Mouse (Mus musculus): ENCODE data around the gene Flot2.
A peak's percentile ranks its signal among the peaks of the same experiment; 100 is the strongest.
"Not testable (repeated sequence)": the region's sequence is repeated elsewhere in the genome, so short reads cannot be mapped to it uniquely, and the experiment has no call there.

Flot2 gene

DNA sequence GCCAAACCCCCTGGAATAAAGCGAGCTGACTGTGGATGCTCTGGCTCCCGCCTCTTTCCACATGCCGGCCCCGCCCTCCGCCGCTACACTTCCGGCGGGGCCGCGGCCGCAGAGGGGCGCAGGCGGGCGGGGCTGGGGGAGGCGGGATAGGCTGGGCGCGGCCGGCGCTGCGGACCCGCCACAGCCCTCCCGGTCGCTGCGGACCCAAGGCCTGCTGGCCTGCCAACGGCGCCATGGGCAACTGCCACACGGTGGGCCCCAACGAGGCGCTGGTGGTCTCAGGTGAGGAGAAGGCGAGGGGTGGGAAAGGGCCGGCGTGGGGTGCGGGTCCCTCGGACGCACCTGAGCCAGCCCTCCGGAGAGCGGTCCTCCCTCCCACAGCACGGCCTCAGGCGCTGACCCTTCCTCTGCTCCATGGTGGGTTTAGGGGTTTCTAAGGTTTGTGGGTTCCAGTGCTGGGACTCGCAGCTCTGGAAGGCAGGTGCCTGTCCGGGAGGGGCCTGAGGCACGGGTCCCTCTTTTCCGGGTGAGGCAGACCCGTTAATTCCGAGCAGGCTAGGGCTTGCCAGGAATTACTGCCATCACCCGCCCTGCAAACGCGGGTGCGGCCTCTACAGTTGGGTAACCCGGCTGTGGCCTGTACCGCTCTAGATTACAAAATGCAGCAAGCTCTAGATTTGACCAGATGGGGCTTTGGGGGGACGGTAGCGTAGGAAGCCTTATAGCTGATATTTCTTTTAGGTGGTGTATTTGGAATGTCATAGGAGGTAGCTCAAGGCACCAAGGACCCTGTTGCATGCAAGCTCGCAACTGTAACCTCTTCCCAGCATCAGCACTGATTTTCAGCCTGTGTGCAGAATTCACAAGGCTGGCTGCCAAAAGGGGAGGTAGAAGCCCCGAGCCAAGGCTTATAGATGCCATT is at the start of gene Flot2:
Gene Flot2 (plus strand): TSS at position 101 of the 922 bp plus-strand sequence.
- DNase-seq = peak; percentile 55

DNA sequence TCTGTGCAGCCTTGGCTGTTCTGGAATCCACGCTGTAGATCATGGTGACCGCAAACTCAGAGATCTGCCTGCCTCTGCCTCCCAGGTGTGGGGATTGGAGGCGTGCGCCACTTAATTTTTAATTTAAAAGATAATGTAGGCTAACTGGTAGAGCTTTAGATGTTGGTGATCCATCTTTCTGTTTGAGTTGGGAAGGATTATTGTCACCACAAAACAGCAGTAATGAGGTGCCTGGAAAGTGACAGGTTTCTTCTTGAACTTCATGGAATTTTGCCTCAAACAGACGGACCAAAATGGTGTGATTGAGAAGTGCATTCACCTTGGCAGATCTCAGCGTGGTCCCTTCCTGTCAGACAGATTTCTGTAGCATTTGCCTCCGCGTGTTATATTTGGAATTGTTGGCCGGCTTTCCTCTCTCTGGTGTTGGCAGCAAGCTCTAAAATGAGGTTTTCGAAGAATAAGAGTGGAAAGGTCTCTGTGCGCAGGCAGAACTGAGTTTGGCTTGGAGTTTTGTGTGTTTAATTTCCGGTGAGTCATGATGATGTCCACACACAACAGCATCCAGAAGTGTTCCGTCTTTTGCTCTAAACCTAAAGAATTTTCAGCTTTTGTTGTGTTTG is 48.5 kb upstream of the Flot2 start:
- peak; percentile 56 for DNase-seq

DNA sequence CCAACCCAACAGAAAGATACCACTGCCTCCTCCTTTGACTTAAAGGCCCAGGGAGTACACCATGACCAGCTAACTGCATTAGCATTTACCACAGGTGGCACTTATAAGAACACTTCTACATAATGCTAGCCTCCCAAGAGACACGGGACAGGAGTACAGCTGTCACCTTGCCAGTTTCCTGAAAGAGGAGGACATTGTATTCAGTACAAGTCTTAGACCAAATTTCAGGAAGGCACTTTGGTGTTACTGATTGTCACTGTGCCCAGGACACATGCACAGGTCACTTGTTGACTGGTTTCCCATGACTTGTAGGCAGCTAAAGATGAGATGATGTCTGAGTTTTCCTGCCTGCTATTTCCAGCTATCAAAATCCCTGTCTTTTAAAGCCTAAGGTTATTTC is 42.2 kb upstream of the Flot2 start:
- DNase-seq = no peak

DNA sequence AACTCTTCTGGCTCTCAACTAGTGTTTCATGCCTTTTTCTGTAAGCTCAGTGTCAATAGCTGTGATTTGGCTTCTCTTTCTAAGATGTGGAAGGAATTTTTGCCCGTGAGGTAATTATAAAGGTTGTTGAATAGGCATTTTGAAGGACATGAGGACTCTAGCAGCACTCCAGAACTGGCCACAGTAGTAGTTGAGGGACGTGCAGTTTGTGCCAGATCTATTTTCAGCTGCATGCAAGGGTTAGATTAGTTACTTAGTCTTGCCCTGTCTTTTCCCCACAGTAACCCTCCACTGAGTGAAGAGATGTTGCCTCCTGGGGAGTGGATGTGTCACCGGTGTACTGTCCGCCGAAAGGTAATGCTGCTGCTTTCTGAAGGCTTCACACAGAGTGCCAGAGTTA is 31.3 kb upstream of the Flot2 start:
- no peak for DNase-seq

DNA sequence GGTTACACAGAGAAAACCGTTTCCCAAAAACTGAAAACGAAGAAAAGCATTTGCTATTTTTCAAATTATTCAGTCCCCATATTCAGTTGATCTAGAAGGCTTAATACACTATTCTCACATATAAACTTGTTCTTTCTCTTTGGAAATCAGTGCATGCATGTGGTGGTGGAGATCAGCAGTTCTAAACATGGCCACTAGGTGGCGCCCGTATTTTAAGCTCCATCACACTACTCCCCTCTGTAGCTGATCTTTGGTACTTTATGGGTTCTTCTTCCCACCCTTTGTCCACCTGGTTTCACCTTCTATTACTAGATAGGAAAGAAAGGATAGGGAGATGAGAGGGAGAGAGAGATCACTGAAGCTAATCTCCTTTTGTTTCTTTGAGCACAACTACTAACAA is 18.1 kb upstream of the Flot2 start:
- DNase-seq = peak; percentile 48

GRCm38 (mm10) chr11:78023607-78024006 is 14.1 kb upstream of the Flot2 start:
- no peak for DNase-seq

DNA sequence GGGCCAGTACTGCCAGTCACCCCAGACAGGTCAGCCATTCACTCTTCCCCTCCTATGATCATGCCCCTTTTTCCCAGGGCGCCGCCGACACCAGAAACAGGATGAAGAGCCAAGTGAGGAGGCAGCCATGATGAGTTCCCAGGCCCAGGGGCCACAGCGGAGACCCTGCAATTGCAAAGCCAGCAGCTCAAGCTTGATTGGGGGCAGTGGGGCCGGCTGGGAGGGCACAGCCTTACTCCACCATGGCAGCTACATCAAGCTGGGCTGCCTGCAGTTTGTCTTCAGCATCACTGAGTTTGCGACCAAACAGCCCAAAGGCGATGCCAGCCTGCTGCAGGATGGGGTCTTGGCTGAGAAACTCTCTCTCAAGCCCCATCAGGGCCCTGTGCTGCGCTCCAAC is 8.5 kb upstream of the Flot2 start:
- DNase-seq = no peak

GRCm38 (mm10) chr11:78030600-78030999 is 7.1 kb upstream of the Flot2 start:
- DNase-seq = no peak

DNA sequence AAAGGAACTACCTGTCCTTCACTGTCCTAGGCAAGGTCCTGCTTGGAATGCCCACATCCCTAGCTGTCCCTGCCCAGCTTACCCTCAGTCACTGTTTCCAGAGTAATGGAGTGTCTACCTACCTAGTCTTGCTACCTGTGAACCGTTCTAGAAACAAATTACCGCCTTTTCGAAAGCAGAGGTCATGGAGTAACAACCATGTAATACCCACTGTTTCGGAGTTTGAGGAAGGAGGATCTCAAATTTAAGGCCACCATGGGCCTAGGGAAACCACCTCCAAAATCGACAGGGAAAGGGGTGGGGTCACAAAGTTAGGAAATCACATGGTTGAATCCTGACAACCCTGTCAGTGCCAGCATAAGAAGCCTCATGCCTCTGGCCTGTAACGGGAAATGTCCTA is 6.3 kb upstream of the Flot2 start:
- DNase-seq = no peak

- DNase-seq = peak; percentile 90
Measured at GRCm38 (mm10) chr11:78031947-78032808, 5.6 kb upstream of the Flot2 start, which contains the start of gene Dhrs13. TSS of gene Dhrs13 (plus strand) at chr11:78032280.

DNA sequence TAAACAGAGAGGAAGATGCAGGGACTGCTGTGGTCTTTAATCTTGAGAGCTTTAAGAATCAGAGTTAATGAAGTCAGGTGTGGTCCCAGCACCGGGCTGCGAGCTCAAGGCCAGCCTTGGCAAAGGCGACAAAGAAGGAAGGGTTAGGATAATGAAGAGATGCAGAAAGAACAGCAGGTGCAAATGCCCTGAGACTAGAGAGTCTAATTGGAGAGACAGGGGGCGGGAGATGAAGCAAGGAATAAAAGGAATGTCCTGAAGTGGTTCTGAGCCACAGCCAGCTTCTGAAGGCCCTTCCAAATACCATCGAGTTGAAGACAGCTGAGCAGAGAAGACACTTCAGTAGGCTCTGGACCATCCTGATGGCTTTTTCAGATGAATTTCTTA is 4.9 kb upstream of the Flot2 start:
- no peak for DNase-seq

DNA sequence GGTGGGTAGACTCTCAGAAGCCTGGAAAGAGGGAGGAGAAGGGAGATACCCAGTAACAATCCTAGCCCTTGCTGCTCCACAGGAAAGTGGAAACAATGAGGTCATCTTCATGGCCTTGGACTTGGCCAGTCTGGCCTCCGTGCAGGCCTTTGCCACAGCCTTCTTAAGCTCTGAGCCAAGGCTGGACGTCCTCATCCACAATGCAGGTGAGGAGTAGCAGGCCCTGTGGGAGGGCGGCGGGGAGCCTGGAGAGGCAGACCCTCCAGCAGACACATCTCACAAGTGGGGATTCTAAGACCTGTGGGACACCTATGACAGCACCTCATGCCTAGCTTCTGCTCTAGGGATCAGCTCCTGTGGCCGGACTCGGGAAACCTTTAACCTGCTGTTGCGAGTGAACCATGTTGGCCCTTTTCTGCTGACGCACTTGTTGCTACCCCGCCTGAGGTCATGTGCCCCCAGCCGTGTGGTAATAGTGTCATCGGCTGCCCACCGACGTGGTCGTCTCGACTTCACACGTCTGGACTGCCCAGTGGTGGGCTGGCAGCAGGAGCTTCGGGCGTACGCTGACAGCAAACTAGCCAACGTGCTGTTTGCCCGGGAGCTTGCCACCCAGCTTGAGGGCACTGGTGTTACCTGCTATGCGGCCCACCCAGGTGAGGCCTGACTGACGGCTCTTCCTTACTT is 3.7 kb upstream of the Flot2 start:
- peak; percentile 47 for DNase-seq

GRCm38 (mm10) chr11:78036791-78037190 is 940 bp upstream of the Flot2 start:
- DNase-seq = peak; percentile 41

DNA sequence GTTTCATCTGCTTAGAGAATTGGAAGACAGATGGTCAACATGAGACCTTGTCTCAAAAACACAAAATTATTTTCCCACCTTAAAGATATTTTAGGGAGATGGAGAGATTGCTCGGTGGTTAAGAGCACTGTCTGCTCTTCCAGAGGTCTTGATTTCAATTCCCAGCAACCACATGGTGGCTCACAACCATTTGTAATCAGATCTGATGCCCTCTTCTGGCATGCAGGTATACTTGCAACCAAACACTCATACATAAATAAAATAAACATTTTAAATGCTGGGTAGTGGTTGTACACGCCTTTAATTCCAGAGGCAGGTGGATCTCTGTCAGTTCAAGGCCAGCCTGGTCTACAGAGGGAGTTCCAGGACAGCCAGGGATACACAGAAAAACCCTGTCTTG is 3.1 kb downstream of the Flot2 start:
- no peak for DNase-seq

GRCm38 (mm10) chr11:78042290-78042870 is 4.6 kb downstream of the Flot2 start:
- not testable (repeated sequence) for DNase-seq

GRCm38 (mm10) chr11:78044758-78045251 is 7.1 kb downstream of the Flot2 start:
- peak; percentile 92 for DNase-seq

DNA sequence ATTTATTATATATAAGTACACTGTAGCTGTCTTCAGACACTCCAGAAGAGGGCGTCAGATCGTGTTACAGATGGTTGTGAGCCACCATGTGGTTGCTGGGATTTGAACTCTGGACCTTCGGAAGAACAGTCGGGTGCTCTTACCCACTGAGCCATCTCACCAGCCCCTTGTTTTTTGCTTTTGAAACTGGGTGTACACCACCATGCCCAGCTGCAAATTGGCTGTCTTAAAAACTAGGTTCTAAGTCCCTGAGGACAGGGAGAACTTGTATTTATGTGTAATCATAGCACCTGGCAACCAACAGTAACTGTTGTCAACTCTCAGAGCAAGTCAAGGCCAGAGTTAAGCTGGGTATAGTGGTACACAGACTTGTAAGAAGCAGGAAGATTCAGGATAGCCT is 10.9 kb downstream of the Flot2 start:
- not testable (repeated sequence) for DNase-seq

DNA sequence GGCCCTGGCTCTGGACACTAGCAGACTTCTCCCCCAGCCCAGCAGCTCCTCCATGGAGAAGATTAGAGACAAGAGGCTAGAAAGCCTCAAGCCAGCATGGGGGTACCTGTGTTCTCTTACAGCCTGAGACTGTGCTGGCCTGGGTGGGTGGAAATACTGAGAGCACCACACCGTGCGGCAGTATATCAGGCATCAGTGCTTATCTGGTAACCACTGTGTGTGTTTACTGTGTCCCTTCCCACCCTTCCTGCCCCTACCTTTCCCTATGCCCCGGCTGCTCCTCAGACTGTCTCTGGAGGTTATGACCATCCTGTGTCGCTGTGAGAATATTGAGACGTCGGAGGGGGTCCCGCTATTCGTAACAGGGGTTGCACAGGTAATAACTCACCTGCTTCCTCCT is 15.3 kb downstream of the Flot2 start:
- no peak for DNase-seq

- DNase-seq = no peak
Measured at GRCm38 (mm10) chr11:78056946-78057345, 19.2 kb downstream of the Flot2 start.

- peak; percentile 53 for DNase-seq
Measured at GRCm38 (mm10) chr11:78059833-78060757, 22.4 kb downstream of the Flot2 start.

- DNase-seq = no peak
Measured at GRCm38 (mm10) chr11:78062563-78062962, 24.8 kb downstream of the Flot2 start.

Measured in cerebellum, adult 11-12 months (tissue).